Mouse (Mus musculus): Measurements from ENCODE around the gene Carmil2. TPM values are rescaled to one million over a fixed set of nuclear protein-coding genes. Genes with fewer than 3 reads are reported as not detected.

The Carmil2 gene
- polyA plus RNA-seq (2012; ENCODE audit: insufficient read depth, insufficient read length, low replicate concordance, missing spikeins), result 218 TPM in 1 of 2 replicates, not detected in the other

DNA sequence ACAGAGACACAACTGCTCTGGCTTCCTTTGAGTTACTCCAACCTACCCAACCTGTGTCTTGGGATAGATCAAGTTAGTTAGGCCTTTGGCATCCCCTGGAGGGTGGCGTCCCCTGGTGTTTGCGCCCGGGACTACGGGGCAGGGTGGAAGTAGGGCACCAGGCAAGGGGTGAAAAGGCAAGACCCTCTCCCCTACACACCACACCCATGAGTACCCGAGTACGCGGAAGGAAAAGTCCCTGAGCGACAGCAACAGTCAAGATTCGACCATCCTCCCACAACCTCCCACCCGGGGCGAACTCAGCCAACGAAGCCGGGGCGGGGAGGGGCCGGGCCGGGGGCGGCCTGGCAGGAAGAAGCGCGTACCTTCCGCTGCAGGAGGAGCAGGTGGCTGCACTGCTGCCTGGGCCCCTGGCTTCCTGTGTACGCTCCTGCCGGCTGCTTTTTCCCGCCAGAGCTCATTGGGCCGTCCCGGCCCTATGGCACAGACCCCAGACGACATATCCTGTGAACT is at the start of gene Carmil2:
TSS of gene Carmil2 (plus strand) at position 479 of the 513 bp plus-strand sequence.
- no peak within 1 kb of the TSS for H3K4me3 ChIP-seq (ENCODE audit: insufficient read depth, low read depth, low read length)
- TF ChIP-seq POLR2A (IDR thresholded peaks at IDR 0.05; ENCODE audit: insufficient read depth, low read depth, low read length), result no peak
- TF ChIP-seq CTCF (IDR thresholded peaks at IDR 0.05; ENCODE audit: insufficient read depth, low read depth, low read length), result peak; percentile 70; the same call in 1 of the 2 replicates
- WGBS, result 12% methylated on average over 26 of the region's 26 CpGs

GRCm38 (mm10) chr8:105636963-105637510 is 49.0 kb upstream of the Carmil2 start, which contains the start of gene Agrp:
Gene Agrp, minus strand, starts transcription at chr8:105637393.
- peak within 1 kb of the TSS; percentile 80 for H3K4me3 ChIP-seq (ENCODE audit: insufficient read depth, low read depth, low read length)
- WGBS, result under 1% methylated on average over 63 of the region's 63 CpGs
- peak within 1 kb of the TSS; percentile 94 for H3K27ac ChIP-seq (ENCODE audit: insufficient read depth, low read depth, low read length)
- TF ChIP-seq CTCF (IDR thresholded peaks at IDR 0.05; ENCODE audit: insufficient read depth, low read depth, low read length) (no peak; the same call in 1 of the 2 replicates), POLR2A (IDR thresholded peaks at IDR 0.05; ENCODE audit: insufficient read depth, low read depth, low read length) (peak; percentile 70)
- H3K4me1 ChIP-seq (ENCODE audit: control insufficient read depth, insufficient read depth, low read length), result peaks cover 5% of the 10 kb centered on the region

More for the DNA sequence above, at the start of gene Carmil2:
- H3K4me1 ChIP-seq (ENCODE audit: control insufficient read depth, insufficient read depth, low read length), result peaks cover 3% of the 10 kb centered on the region
- no peak within 1 kb of the TSS for H3K27ac ChIP-seq (ENCODE audit: insufficient read depth, low read depth, low read length)

- peak overlapping the region; percentile 10; the same call in 1 of the 2 replicates for H3K27ac ChIP-seq (ENCODE audit: insufficient read depth, low read depth, low read length)
- peaks cover 5% of the 10 kb centered on the region for H3K4me1 ChIP-seq (ENCODE audit: control insufficient read depth, insufficient read depth, low read length)
- under 1% methylated on average over 11 of the region's 11 CpGs for WGBS
- peak overlapping the region; percentile 80 for H3K4me3 ChIP-seq (ENCODE audit: insufficient read depth, low read depth, low read length)
- TF ChIP-seq CTCF (IDR thresholded peaks at IDR 0.05; ENCODE audit: insufficient read depth, low read depth, low read length), result no peak
- no peak for TF ChIP-seq POLR2A (IDR thresholded peaks at IDR 0.05; ENCODE audit: insufficient read depth, low read depth, low read length)
These were observed 48.5 kb upstream of the Carmil2 start for GRCm38 (mm10) chr8:105637601-105638041.

- Histone ChIP-seq H3K4me1 (ENCODE audit: control insufficient read depth, insufficient read depth, low read length) (peaks cover 5% of the 10 kb centered on the region), H3K27ac (ENCODE audit: insufficient read depth, low read depth, low read length) (no peak overlapping the region), H3K4me3 (ENCODE audit: insufficient read depth, low read depth, low read length) (no peak overlapping the region)
- WGBS, result 70% methylated on average over 4 of the region's 4 CpGs
- TF ChIP-seq CTCF (IDR thresholded peaks at IDR 0.05; ENCODE audit: insufficient read depth, low read depth, low read length), result no peak
- TF ChIP-seq POLR2A (IDR thresholded peaks at IDR 0.05; ENCODE audit: insufficient read depth, low read depth, low read length), result no peak
These were observed 47.6 kb upstream of the Carmil2 start for GRCm38 (mm10) chr8:105638510-105638909.

GRCm38 (mm10) chr8:105639835-105640234 is 46.2 kb upstream of the Carmil2 start:
- Histone ChIP-seq H3K4me1 (ENCODE audit: control insufficient read depth, insufficient read depth, low read length) (peaks cover 5% of the 10 kb centered on the region), H3K4me3 (ENCODE audit: insufficient read depth, low read depth, low read length) (no peak overlapping the region), H3K27ac (ENCODE audit: insufficient read depth, low read depth, low read length) (no peak overlapping the region)
- 31% methylated on average over 1 of the region's 1 CpGs for WGBS
- no peak for TF ChIP-seq CTCF (IDR thresholded peaks at IDR 0.05; ENCODE audit: insufficient read depth, low read depth, low read length)

GRCm38 (mm10) chr8:105640511-105640910 is 45.6 kb upstream of the Carmil2 start:
- Histone ChIP-seq H3K27ac (ENCODE audit: insufficient read depth, low read depth, low read length) (no peak overlapping the region), H3K4me3 (ENCODE audit: insufficient read depth, low read depth, low read length) (no peak overlapping the region), H3K4me1 (ENCODE audit: control insufficient read depth, insufficient read depth, low read length) (peaks cover 5% of the 10 kb centered on the region)
- 19% methylated on average over 2 of the region's 2 CpGs for WGBS
- no peak for TF ChIP-seq CTCF (IDR thresholded peaks at IDR 0.05; ENCODE audit: insufficient read depth, low read depth, low read length)
- TF ChIP-seq POLR2A (IDR thresholded peaks at IDR 0.05; ENCODE audit: insufficient read depth, low read depth, low read length), result no peak

DNA sequence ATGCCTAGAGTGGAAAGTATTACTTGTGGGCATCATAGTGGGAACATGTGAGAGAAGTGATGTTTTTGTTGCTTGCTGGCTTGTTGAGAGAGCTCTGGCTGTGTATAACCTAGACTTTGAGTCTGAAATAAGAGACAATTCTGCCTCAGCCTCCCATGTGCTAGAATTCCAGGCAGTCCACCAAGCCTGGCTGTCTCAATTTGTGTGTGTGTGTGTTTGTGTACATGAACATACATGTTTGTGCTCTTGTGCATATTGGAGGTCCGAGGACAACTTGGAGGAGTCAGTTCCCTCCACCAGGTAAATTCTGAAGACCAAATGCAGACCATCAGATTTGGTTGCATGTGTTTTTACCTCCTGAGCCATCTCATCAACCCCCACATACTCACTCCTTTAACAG is 40.9 kb upstream of the Carmil2 start:
- 97% methylated on average over 1 of the region's 1 CpGs for WGBS
- no peak for TF ChIP-seq CTCF (IDR thresholded peaks at IDR 0.05; ENCODE audit: insufficient read depth, low read depth, low read length)
- no peak for TF ChIP-seq POLR2A (IDR thresholded peaks at IDR 0.05; ENCODE audit: insufficient read depth, low read depth, low read length)
- Histone ChIP-seq H3K4me3 (ENCODE audit: insufficient read depth, low read depth, low read length) (no peak overlapping the region), H3K4me1 (ENCODE audit: control insufficient read depth, insufficient read depth, low read length) (peaks cover 2% of the 10 kb centered on the region; the same call in 1 of the 2 replicates), H3K27ac (ENCODE audit: insufficient read depth, low read depth, low read length) (no peak overlapping the region)

GRCm38 (mm10) chr8:105648929-105649328 is 37.1 kb upstream of the Carmil2 start:
- peak overlapping the region; percentile 44; the same call in 1 of the 2 replicates for H3K27ac ChIP-seq (ENCODE audit: insufficient read depth, low read depth, low read length)
- H3K4me3 ChIP-seq (ENCODE audit: insufficient read depth, low read depth, low read length), result no peak overlapping the region
- 83% methylated on average over 1 of the region's 1 CpGs for WGBS
- H3K4me1 ChIP-seq (ENCODE audit: control insufficient read depth, insufficient read depth, low read length), result peaks cover 2% of the 10 kb centered on the region; the same call in 1 of the 2 replicates
- TF ChIP-seq CTCF (IDR thresholded peaks at IDR 0.05; ENCODE audit: insufficient read depth, low read depth, low read length), result no peak
- no peak for TF ChIP-seq POLR2A (IDR thresholded peaks at IDR 0.05; ENCODE audit: insufficient read depth, low read depth, low read length)

DNA sequence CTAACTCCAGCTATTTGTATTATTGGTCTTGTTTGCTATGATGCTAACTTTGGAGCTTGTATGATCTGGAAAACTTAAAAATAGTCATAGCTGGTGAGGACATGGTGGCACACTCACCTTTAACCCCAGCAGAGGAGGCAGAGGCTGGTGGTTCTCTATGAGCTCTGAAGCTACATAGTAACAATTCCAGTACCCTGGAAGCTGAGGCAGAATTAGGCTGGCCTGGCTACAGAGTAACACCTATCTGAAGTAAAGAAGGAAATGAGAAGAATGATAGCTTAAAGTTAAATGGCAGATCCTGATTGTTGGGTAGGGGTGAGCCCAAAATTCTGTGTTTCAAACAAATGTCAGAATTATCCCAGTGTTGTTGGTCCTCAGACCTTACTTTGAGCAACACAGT is 28.4 kb upstream of the Carmil2 start:
- TF ChIP-seq POLR2A (IDR thresholded peaks at IDR 0.05; ENCODE audit: insufficient read depth, low read depth, low read length), result no peak
- TF ChIP-seq CTCF (IDR thresholded peaks at IDR 0.05; ENCODE audit: insufficient read depth, low read depth, low read length), result no peak

More for the DNA sequence above, 28.4 kb upstream of the Carmil2 start:
- no peak overlapping the region for H3K27ac ChIP-seq (ENCODE audit: insufficient read depth, low read depth, low read length)
- H3K4me3 ChIP-seq (ENCODE audit: insufficient read depth, low read depth, low read length), result no peak overlapping the region
- no peaks in the 10 kb centered on the region for H3K4me1 ChIP-seq (ENCODE audit: control insufficient read depth, insufficient read depth, low read length)

Measured in olfactory bulb, adult 2 months (tissue).